Mouse (Mus musculus) brain, embryonic 14.5 days (tissue): Measurements from ENCODE around the gene Gif. TPM values are rescaled to one million over a fixed set of nuclear protein-coding genes. Genes with fewer than 3 reads are reported as not detected.

Experiments
- DNase-seq: peaks from one replicate; pipeline ENCODE4 v3.0.0-alpha.2; 2011; ENCODE audit warnings: low read depth
- CTCF ChIP-seq: fragments of 200-500 bp; IDR thresholded peaks from 2 replicates; pipeline ENCODE4 v1.5.1; 2012; ENCODE audit warnings: inconsistent platforms, mild to moderate bottlenecking, moderate library complexity, borderline replicate concordance; ENCODE audit not compliant: insufficient read depth, insufficient read length; ENCODE audit errors: extremely low read depth
- POLR2A ChIP-seq: fragments of 200-500 bp; IDR thresholded peaks from 2 replicates; pipeline ENCODE4 v1.6.1; 2012; ENCODE audit warnings: mild to moderate bottlenecking, inconsistent platforms, borderline replicate concordance; ENCODE audit not compliant: poor library complexity, insufficient read depth, insufficient read length, severe bottlenecking; ENCODE audit errors: extremely low read depth
- polyA plus RNA-seq: library from polyadenylated mRNA; depleted of rRNA; stranded (reverse); fragments of >200 nt; gene quantifications from 2 replicates; pipeline ENCODE4 v1.2.3, GENCODE M21; 2012; rRNA removed

Gene Gif
- not detected in 2 replicates for polyA plus RNA-seq

GRCm38 (mm10) chr19:11747298-11747697 is at the start of gene Gif:
TSS of gene Gif (plus strand) at chr19:11747554.
- no peak for TF ChIP-seq POLR2A
- TF ChIP-seq CTCF: no peak
- no peak for DNase-seq

- DNase-seq: no peak
Measured at GRCm38 (mm10) chr19:11698342-11698741, 49.0 kb upstream of the Gif start.

GRCm38 (mm10) chr19:11712451-11712850 is 34.9 kb upstream of the Gif start:
- TF ChIP-seq POLR2A: no peak
- TF ChIP-seq CTCF: no peak
- DNase-seq: no peak

More at GRCm38 (mm10) chr19:11698342-11698741, 49.0 kb upstream of the Gif start:
- no peak for TF ChIP-seq CTCF

GRCm38 (mm10) chr19:11720071-11720470 is 27.3 kb upstream of the Gif start:
- TF ChIP-seq CTCF: no peak
- TF ChIP-seq POLR2A: no peak
- no peak for DNase-seq

GRCm38 (mm10) chr19:11723870-11724269 is 23.5 kb upstream of the Gif start:
- DNase-seq: no peak

GRCm38 (mm10) chr19:11724275-11724674 is 23.1 kb upstream of the Gif start:
- no peak for DNase-seq
- TF ChIP-seq CTCF (no peak), POLR2A (no peak)

More at GRCm38 (mm10) chr19:11723870-11724269, 23.5 kb upstream of the Gif start:
- TF ChIP-seq POLR2A (no peak), CTCF (no peak)

GRCm38 (mm10) chr19:11725915-11726314 is 21.4 kb upstream of the Gif start:
- DNase-seq: no peak
- TF ChIP-seq POLR2A (no peak), CTCF (no peak)

- no peak for DNase-seq
- no peak for TF ChIP-seq POLR2A
- no peak for TF ChIP-seq CTCF
Measured at GRCm38 (mm10) chr19:11727304-11727703, 20.1 kb upstream of the Gif start.

GRCm38 (mm10) chr19:11730278-11730677 is 17.1 kb upstream of the Gif start:
- DNase-seq: no peak

GRCm38 (mm10) chr19:11736455-11736854 is 10.9 kb upstream of the Gif start:
- DNase-seq: no peak
- no peak for TF ChIP-seq POLR2A
- TF ChIP-seq CTCF: no peak

More at GRCm38 (mm10) chr19:11730278-11730677, 17.1 kb upstream of the Gif start:
- TF ChIP-seq CTCF (no peak), POLR2A (no peak)

GRCm38 (mm10) chr19:11745680-11746079 is 1.7 kb upstream of the Gif start:
- no peak for DNase-seq
- TF ChIP-seq POLR2A (no peak), CTCF (no peak)

GRCm38 (mm10) chr19:11765059-11765458 is 17.7 kb downstream of the Gif start:
- TF ChIP-seq CTCF (no peak), POLR2A (no peak)
- DNase-seq: no peak
